Mouse (Mus musculus) sigmoid colon, adult 10 weeks (tissue): ENCODE measurements around the gene Fitm1. TPM values are rescaled to one million over a fixed set of nuclear protein-coding genes. Genes with fewer than 3 reads are reported as not detected.

Source experiments
- polyA plus RNA-seq: library from polyadenylated mRNA; stranded (reverse); fragments of 350-450 nt; fragmentation: Illumina TruSeq; extraction: RNeasy Lipid Tissue Mini Kit (QIAGEN cat#74804); gene quantifications from one replicate; pipeline ENCODE4 v1.2.3, GENCODE M21; 2014; ENCODE audit warnings: low read depth, low replicate concordance

Gene Fitm1
- polyA plus RNA-seq = not detected

GRCm38 (mm10) chr14:55575302-55575701, at the start of gene Fitm1:
TSS of gene Fitm1 (plus strand) at chr14:55575617.

GRCm38 (mm10) chr14:55540067-55540786, 35.2 kb upstream of the Fitm1 start, which contains the start of gene Pck2:
TSS of gene Pck2 (plus strand) at chr14:55540266.

GRCm38 (mm10) chr14:55559799-55560201, 15.6 kb upstream of the Fitm1 start, which contains the start of gene Dcaf11:
TSS of gene Dcaf11 (plus strand) at chr14:55560006.

GRCm38 (mm10) chr14:55560202-55561073, 15.0 kb upstream of the Fitm1 start, which contains the start of gene A730061H03Rik:
TSS of gene A730061H03Rik (minus strand) at chr14:55560406.

GRCm38 (mm10) chr14:55577871-55578667, 2.7 kb downstream of the Fitm1 start, which contains the start of gene Psme1:
TSS of gene Psme1 (plus strand) at chr14:55578123.

GRCm38 (mm10) chr14:55584702-55585565, 9.5 kb downstream of the Fitm1 start, which contains the start of gene Emc9:
TSS of gene Emc9 (minus strand) at chr14:55585302.

GRCm38 (mm10) chr14:55590748-55591330, 15.4 kb downstream of the Fitm1 start, which contains the start of gene Psme2:
TSS of gene Psme2 (minus strand) at chr14:55591113.

GRCm38 (mm10) chr14:55591331-55591891, 16.0 kb downstream of the Fitm1 start, which contains the start of gene Rnf31:
TSS of gene Rnf31 (plus strand) at chr14:55591708.

GRCm38 (mm10) chr14:55603271-55603632, 27.8 kb downstream of the Fitm1 start, which contains the start of gene Irf9:
TSS of gene Irf9 (plus strand) at chr14:55603571.

GRCm38 (mm10) chr14:55617822-55618221, 42.4 kb downstream of the Fitm1 start, which contains the start of gene Rec8:
TSS of gene Rec8 (plus strand) at chr14:55618037.

Other genes starting within 250 kb of the Fitm1 start
- 32.3 TPM for gene Dhrs4, start 96.9 kb upstream of the Fitm1 start, polyA plus RNA-seq
- not detected for gene Carmil3, start 85.0 kb upstream of the Fitm1 start, polyA plus RNA-seq
- gene Cpne6, start 65.2 kb upstream of the Fitm1 start, polyA plus RNA-seq = not detected
- gene Nrl, start 50.6 kb upstream of the Fitm1 start, polyA plus RNA-seq = not detected
- 5.2 TPM for gene Pck2, start 35.4 kb upstream of the Fitm1 start, polyA plus RNA-seq
- gene Dcaf11, start 15.6 kb upstream of the Fitm1 start, polyA plus RNA-seq = 21.3 TPM
- gene A730061H03Rik, start 15.2 kb upstream of the Fitm1 start, polyA plus RNA-seq = not detected
- gene Psme1, start 2.5 kb downstream of the Fitm1 start, polyA plus RNA-seq = 139 TPM
- gene Emc9, start 9.7 kb downstream of the Fitm1 start, polyA plus RNA-seq = 7.3 TPM
- gene Psme2, start 15.5 kb downstream of the Fitm1 start, polyA plus RNA-seq = 171 TPM
- gene Rnf31, start 16.1 kb downstream of the Fitm1 start, polyA plus RNA-seq = 10.6 TPM
- gene Irf9, start 28.0 kb downstream of the Fitm1 start, polyA plus RNA-seq = 51.9 TPM
- not detected for gene Rec8, start 42.4 kb downstream of the Fitm1 start, polyA plus RNA-seq
- gene Ipo4, start 60.3 kb downstream of the Fitm1 start, polyA plus RNA-seq = 2.9 TPM
- 0.63 TPM for gene Gm49378, start 62.3 kb downstream of the Fitm1 start, polyA plus RNA-seq
- gene Tm9sf1, start 68.2 kb downstream of the Fitm1 start, polyA plus RNA-seq = 52.5 TPM
- gene Tssk4, start 74.6 kb downstream of the Fitm1 start, polyA plus RNA-seq = 0.50 TPM
- gene Mdp1, start 84.9 kb downstream of the Fitm1 start, polyA plus RNA-seq = 43.5 TPM
- gene Gmpr2, start 96.3 kb downstream of the Fitm1 start, polyA plus RNA-seq = 26.0 TPM
- gene Nedd8, start 96.5 kb downstream of the Fitm1 start, polyA plus RNA-seq = 50.1 TPM
- gene Tinf2, start 106.2 kb downstream of the Fitm1 start, polyA plus RNA-seq = 13.6 TPM
- not detected for gene Tgm1, start 138.3 kb downstream of the Fitm1 start, polyA plus RNA-seq
- gene Rabggta, start 146.6 kb downstream of the Fitm1 start, polyA plus RNA-seq = 0.73 TPM
- gene Dhrs1, start 170.1 kb downstream of the Fitm1 start, polyA plus RNA-seq = 15.3 TPM
- 3.3 TPM for gene Nop9, start 170.1 kb downstream of the Fitm1 start, polyA plus RNA-seq
- 5.6 TPM for gene Cideb, start 182.8 kb downstream of the Fitm1 start, polyA plus RNA-seq
- not detected for gene Ltb4r2, start 185.8 kb downstream of the Fitm1 start, polyA plus RNA-seq
- gene Ltb4r1, start 190.3 kb downstream of the Fitm1 start, polyA plus RNA-seq = not detected
- gene Adcy4, start 208.5 kb downstream of the Fitm1 start, polyA plus RNA-seq = 0.19 TPM
- 4.4 TPM for gene Ripk3, start 213.2 kb downstream of the Fitm1 start, polyA plus RNA-seq
- gene Nfatc4, start 247.5 kb downstream of the Fitm1 start, polyA plus RNA-seq = 2.6 TPM